Mouse (Mus musculus): ENCODE data around the gene Bcor. TPM values are rescaled to one million over a fixed set of nuclear protein-coding genes. Genes with fewer than 3 reads are reported as not detected.

Bcor gene
- polyA plus RNA-seq, 1 experiment from 2014 or later, result 14.5 TPM

- peaks cover 48% of the 10 kb centered on the region for H3K27me3 ChIP-seq (replicated peaks)
- H3K36me3 ChIP-seq, result no peaks in the 10 kb centered on the region
- 13% methylated on average over 21 of the region's 21 CpGs for WGBS
- H3K9ac ChIP-seq, result peak overlapping the region; percentile 66
- H3K4me3 ChIP-seq, result peak overlapping the region; percentile 24
- ATAC-seq (ENCODE audit: extremely low read depth, insufficient number of reproducible peaks, low FRiP score, low TSS enrichment), result no peak
- no peaks in the 10 kb centered on the region for H3K9me3 ChIP-seq
- H3K4me1 ChIP-seq, result peaks cover 36% of the 10 kb centered on the region
- H3K27ac ChIP-seq (replicated peaks), result peak overlapping the region; percentile 89
- peak overlapping the region; percentile 63 for H3K4me2 ChIP-seq
Observed at GRCm38 (mm10) chrX:12122594-12123331, 37.4 kb downstream of the Bcor start.

DNA sequence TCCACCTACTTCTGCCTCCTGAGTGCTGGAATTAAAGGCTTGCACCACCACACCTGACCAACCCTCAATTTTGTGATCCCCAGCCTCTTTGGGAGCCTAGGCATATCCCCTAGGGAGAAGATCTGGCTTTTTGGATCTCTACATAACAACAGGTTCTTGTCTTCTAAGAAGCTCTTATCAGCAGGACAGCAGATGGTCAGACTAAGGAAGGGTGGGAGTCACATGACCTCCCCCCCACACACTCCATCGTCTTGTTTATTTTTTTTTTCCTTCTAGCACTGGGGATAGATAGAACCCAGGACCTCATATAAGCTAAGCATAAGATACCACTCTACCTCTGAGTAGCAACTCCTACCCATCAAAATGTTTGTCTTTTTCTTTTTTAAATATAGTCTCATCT is 40.7 kb downstream of the Bcor start:
- peak; percentile 76 for ATAC-seq (ENCODE audit: extremely low read depth, insufficient number of reproducible peaks, low FRiP score, low TSS enrichment)
- H3K4me1 ChIP-seq, result peaks cover 28% of the 10 kb centered on the region
- no peak overlapping the region for H3K27ac ChIP-seq (replicated peaks)
- no peak overlapping the region for H3K4me3 ChIP-seq
- WGBS, result 8% methylated on average over 1 of the region's 1 CpGs
- no peaks in the 10 kb centered on the region for H3K9me3 ChIP-seq
- H3K27me3 ChIP-seq (replicated peaks), result peaks cover 23% of the 10 kb centered on the region; the same call in 1 of the 2 replicates
- no peaks in the 10 kb centered on the region for H3K36me3 ChIP-seq
- H3K4me2 ChIP-seq, result no peak overlapping the region
- no peak overlapping the region for H3K9ac ChIP-seq

- H3K27me3 ChIP-seq (replicated peaks), result peaks cover 7% of the 10 kb centered on the region; the same call in 1 of the 2 replicates
- H3K4me1 ChIP-seq, result peaks cover 29% of the 10 kb centered on the region
- no peaks in the 10 kb centered on the region for H3K9me3 ChIP-seq
- no peaks in the 10 kb centered on the region for H3K36me3 ChIP-seq
- H3K27ac ChIP-seq (replicated peaks), result peak overlapping the region; percentile 65
- ATAC-seq (ENCODE audit: extremely low read depth, insufficient number of reproducible peaks, low FRiP score, low TSS enrichment), result no peak
- H3K4me2 ChIP-seq, result peak overlapping the region; percentile 45
- H3K9ac ChIP-seq, result peak overlapping the region; percentile 37; the same call in 1 of the 2 replicates
- H3K4me3 ChIP-seq, result no peak overlapping the region
- 16% methylated on average over 7 of the region's 7 CpGs for WGBS
Observed at GRCm38 (mm10) chrX:12116128-12116527, 44.0 kb downstream of the Bcor start.

DNA sequence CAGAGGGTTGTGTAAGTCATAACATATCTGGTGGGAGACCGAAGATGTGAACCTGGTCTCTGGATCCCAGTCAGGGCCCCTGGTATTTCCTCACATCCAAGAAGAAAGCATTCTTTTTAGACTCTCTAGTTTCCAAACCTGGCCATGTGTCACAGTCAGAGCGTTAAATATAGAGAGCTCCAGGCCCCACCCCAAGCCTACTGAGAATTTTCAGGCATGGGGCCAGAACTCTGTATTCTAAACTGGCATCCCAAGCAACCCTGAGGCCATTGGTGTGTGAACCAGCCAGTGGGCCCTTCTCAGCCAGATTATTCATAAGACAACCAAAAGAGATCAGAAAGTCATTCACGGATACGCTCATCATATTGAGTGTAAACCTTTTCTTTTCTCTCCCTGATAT is 48.0 kb downstream of the Bcor start:
- WGBS, result 59% methylated on average over 4 of the region's 4 CpGs
- Histone ChIP-seq H3K27me3 (replicated peaks) (peaks cover 7% of the 10 kb centered on the region; the same call in 1 of the 2 replicates), H3K4me3 (no peak overlapping the region), H3K9me3 (no peaks in the 10 kb centered on the region), H3K9ac (no peak overlapping the region), H3K36me3 (no peaks in the 10 kb centered on the region), H3K4me2 (no peak overlapping the region), H3K4me1 (peaks cover 43% of the 10 kb centered on the region), H3K27ac (replicated peaks) (peak overlapping the region; percentile 80)
- no peak for ATAC-seq (ENCODE audit: extremely low read depth, insufficient number of reproducible peaks, low FRiP score, low TSS enrichment)

- H3K4me1 ChIP-seq, result peaks cover 42% of the 10 kb centered on the region
- no peak overlapping the region for H3K4me2 ChIP-seq
- WGBS, result 54% methylated on average over 6 of the region's 6 CpGs
- no peaks in the 10 kb centered on the region for H3K36me3 ChIP-seq
- peak overlapping the region; percentile 66 for H3K27ac ChIP-seq (replicated peaks)
- no peaks in the 10 kb centered on the region; the same call in 1 of the 2 replicates for H3K27me3 ChIP-seq (replicated peaks)
- H3K9ac ChIP-seq, result no peak overlapping the region
- no peaks in the 10 kb centered on the region for H3K9me3 ChIP-seq
- no peak overlapping the region for H3K4me3 ChIP-seq
- no peak for ATAC-seq (ENCODE audit: extremely low read depth, insufficient number of reproducible peaks, low FRiP score, low TSS enrichment)
Observed at GRCm38 (mm10) chrX:12110518-12110917, 49.6 kb downstream of the Bcor start.

DNA sequence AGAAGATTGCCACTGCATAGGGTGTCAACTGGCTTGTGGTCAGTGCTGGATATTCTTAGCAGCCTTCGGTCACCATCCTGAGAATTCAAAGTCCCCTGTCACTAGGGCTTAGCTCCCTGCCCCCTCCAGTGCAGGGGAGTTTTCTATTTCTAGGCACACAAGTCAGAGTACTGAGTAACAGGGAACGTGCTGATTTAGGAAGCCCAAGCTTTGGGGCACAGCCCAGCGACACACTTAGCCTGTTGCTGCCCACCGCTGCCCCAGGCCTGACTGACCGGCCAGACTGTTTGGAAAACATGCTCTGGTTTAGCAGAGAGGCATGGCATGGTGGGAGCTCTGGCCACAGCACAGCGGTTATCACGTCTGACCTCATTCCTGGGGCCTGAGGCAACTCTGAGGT is 54.8 kb downstream of the Bcor start:
- ATAC-seq (ENCODE audit: extremely low read depth, insufficient number of reproducible peaks, low FRiP score, low TSS enrichment), result peak; percentile 46; the same call in 1 of the 2 replicates
- Histone ChIP-seq H3K27ac (replicated peaks) (peak overlapping the region; percentile 91), H3K4me1 (peaks cover 31% of the 10 kb centered on the region), H3K4me3 (no peak overlapping the region), H3K9ac (0 out of 2 replicates have a peak overlapping the region, but pooled peaks have one; percentile 14), H3K4me2 (peak overlapping the region; percentile 25), H3K27me3 (replicated peaks) (peaks cover 14% of the 10 kb centered on the region), H3K36me3 (no peaks in the 10 kb centered on the region), H3K9me3 (no peaks in the 10 kb centered on the region)
- WGBS, result 31% methylated on average over 7 of the region's 7 CpGs

- Histone ChIP-seq H3K4me2 (no peak overlapping the region), H3K4me3 (no peak overlapping the region), H3K4me1 (peaks cover 24% of the 10 kb centered on the region), H3K36me3 (no peaks in the 10 kb centered on the region; the same call in 1 of the 2 replicates), H3K27me3 (replicated peaks) (peaks cover 63% of the 10 kb centered on the region), H3K9me3 (no peaks in the 10 kb centered on the region), H3K27ac (replicated peaks) (peak overlapping the region; percentile 13; the same call in 1 of the 2 replicates), H3K9ac (no peak overlapping the region)
- 57% methylated on average over 12 of the region's 12 CpGs for WGBS
- no peak for ATAC-seq (ENCODE audit: extremely low read depth, insufficient number of reproducible peaks, low FRiP score, low TSS enrichment)
Observed at GRCm38 (mm10) chrX:12096783-12097526, 63.2 kb downstream of the Bcor start.

- WGBS, result 80% methylated on average over 4 of the region's 4 CpGs
- H3K27me3 ChIP-seq (replicated peaks), result peaks cover 81% of the 10 kb centered on the region
Observed at GRCm38 (mm10) chrX:12093371-12093770, 66.8 kb downstream of the Bcor start.

GRCm38 (mm10) chrX:12091431-12092061 is 68.6 kb downstream of the Bcor start:
- no peak for ATAC-seq (ENCODE audit: extremely low read depth, insufficient number of reproducible peaks, low FRiP score, low TSS enrichment)
- no peaks in the 10 kb centered on the region; the same call in 1 of the 2 replicates for H3K36me3 ChIP-seq
- peak overlapping the region; percentile 85 for H3K4me2 ChIP-seq
- H3K4me3 ChIP-seq, result peak overlapping the region; percentile 63
- H3K27ac ChIP-seq (replicated peaks), result peak overlapping the region; percentile 93
- H3K9ac ChIP-seq, result peak overlapping the region; percentile 87
- WGBS, result 1% methylated on average over 44 of the region's 56 CpGs
- H3K4me1 ChIP-seq, result peaks cover 31% of the 10 kb centered on the region
- H3K9me3 ChIP-seq, result no peaks in the 10 kb centered on the region
- H3K27me3 ChIP-seq (replicated peaks), result peaks cover 90% of the 10 kb centered on the region

More at GRCm38 (mm10) chrX:12093371-12093770, 66.8 kb downstream of the Bcor start:
- Histone ChIP-seq H3K4me3 (no peak overlapping the region), H3K4me1 (peaks cover 38% of the 10 kb centered on the region), H3K9ac (no peak overlapping the region), H3K27ac (replicated peaks) (no peak overlapping the region), H3K36me3 (no peaks in the 10 kb centered on the region; the same call in 1 of the 2 replicates), H3K4me2 (no peak overlapping the region), H3K9me3 (no peaks in the 10 kb centered on the region)
- no peak for ATAC-seq (ENCODE audit: extremely low read depth, insufficient number of reproducible peaks, low FRiP score, low TSS enrichment)

DNA sequence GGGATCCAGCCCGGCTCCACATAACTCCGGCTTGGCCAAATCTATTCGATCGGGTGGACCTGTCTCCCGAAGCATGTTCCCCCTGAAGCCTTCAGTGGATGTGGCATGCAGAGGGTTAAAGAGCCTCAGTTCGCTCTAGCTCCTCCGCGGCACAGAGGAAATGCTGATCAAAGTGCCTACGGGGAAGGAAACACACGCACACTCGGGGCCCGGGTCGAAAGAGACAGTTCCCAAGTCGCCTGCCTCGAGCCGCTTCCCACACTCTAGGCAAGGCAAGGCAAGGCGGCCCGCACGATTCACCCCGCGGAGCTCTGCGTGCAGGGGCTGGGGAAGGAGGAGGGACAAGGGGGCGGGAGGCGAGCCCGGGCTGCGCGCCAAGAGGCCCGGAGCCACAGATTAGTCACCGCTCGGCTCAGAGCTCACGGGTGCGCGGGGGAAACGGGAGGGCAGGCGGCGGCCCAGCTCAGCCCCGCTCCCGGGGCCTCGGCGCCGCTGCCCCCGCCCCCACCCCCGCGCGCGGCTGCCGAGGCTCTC is 69.2 kb downstream of the Bcor start:
- H3K4me2 ChIP-seq, result peak overlapping the region; percentile 85
- no peaks in the 10 kb centered on the region for H3K9me3 ChIP-seq
- peak; percentile 47; the same call in 1 of the 2 replicates for ATAC-seq (ENCODE audit: extremely low read depth, insufficient number of reproducible peaks, low FRiP score, low TSS enrichment)
- peaks cover 93% of the 10 kb centered on the region for H3K27me3 ChIP-seq (replicated peaks)
- under 1% methylated on average over 33 of the region's 47 CpGs for WGBS
- peak overlapping the region; percentile 87 for H3K9ac ChIP-seq
- no peaks in the 10 kb centered on the region; the same call in 1 of the 2 replicates for H3K36me3 ChIP-seq
- H3K4me3 ChIP-seq, result peak overlapping the region; percentile 63
- peak overlapping the region; percentile 93 for H3K27ac ChIP-seq (replicated peaks)
- H3K4me1 ChIP-seq, result peaks cover 32% of the 10 kb centered on the region
